Mouse (Mus musculus): ENCODE measurements around the gene Usp12.

DNA sequence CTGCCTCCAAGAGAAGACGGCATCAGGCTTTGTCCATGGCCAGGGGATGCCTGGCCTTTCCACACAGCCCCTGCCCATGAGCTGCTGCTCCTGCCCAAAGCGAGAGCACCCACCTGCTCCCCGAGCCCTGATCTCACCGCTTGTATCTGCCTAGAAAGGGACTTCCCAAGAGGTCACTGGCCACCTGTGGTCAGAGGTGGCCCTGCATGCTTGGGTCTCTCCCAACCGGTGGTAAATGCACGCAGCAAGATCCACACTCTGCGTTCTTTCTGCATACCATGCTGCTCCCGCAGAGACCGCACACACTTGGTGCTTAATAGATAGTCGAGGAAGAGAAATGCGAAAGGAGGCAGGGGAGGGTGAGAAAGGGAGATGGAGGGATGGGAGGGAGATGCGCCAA lies 107.9 kb downstream of the Usp12 start:
- TF ChIP-seq CTCF (conservative IDR thresholded peaks at IDR 0.05; ENCODE audit: low read length): no peak
- no peak for TF ChIP-seq POU5F1 (IDR thresholded peaks at IDR 0.05; ENCODE audit: borderline replicate concordance, low read length)
